Mouse (Mus musculus): Measurements from ENCODE around the gene Ctsk. TPM values are rescaled to one million over a fixed set of nuclear protein-coding genes. Genes with fewer than 3 reads are reported as not detected.

Ctsk gene
- polyA plus RNA-seq, 1 experiment from 2014 or later: 5.5 TPM

Other genes with a start within 250 kb of the Ctsk start
- 0.99 and 2.0 TPM in 2 replicates for gene Bnipl, start 248.1 kb upstream of the Ctsk start, polyA plus RNA-seq (2016; fragmentation: Nextera tagmentation; extraction: Ambion mirVana)
- gene Mindy1, start 217.9 kb upstream of the Ctsk start, polyA plus RNA-seq (2016; fragmentation: Nextera tagmentation; extraction: Ambion mirVana): 36.3 and 37.1 TPM in 2 replicates
- gene Prune1, start 217.2 kb upstream of the Ctsk start, polyA plus RNA-seq (2016; fragmentation: Nextera tagmentation; extraction: Ambion mirVana): 27.3 and 29.1 TPM in 2 replicates
- gene Anxa9, start 192.1 kb upstream of the Ctsk start, polyA plus RNA-seq (2016; fragmentation: Nextera tagmentation; extraction: Ambion mirVana): 1.3 and 1.4 TPM in 2 replicates
- 125 TPM in 2 replicates for gene Cers2, start 184.5 kb upstream of the Ctsk start, polyA plus RNA-seq (2016; fragmentation: Nextera tagmentation; extraction: Ambion mirVana)
- 60.9 and 61.1 TPM in 2 replicates for gene Setdb1, start 142.1 kb upstream of the Ctsk start, polyA plus RNA-seq (2016; fragmentation: Nextera tagmentation; extraction: Ambion mirVana)
- not detected in 2 replicates for gene 4930558C23Rik, start 96.4 kb upstream of the Ctsk start, polyA plus RNA-seq (2016; fragmentation: Nextera tagmentation; extraction: Ambion mirVana)
- gene Arnt, start 64.9 kb upstream of the Ctsk start, polyA plus RNA-seq (2016; fragmentation: Nextera tagmentation; extraction: Ambion mirVana): 33.9 and 37.5 TPM in 2 replicates
- 3.4 and 4.3 TPM in 2 replicates for gene Ctss, start 27.5 kb downstream of the Ctsk start, polyA plus RNA-seq (2016; fragmentation: Nextera tagmentation; extraction: Ambion mirVana)
- not detected in 2 replicates for gene Hormad1, start 60.4 kb downstream of the Ctsk start, polyA plus RNA-seq (2016; fragmentation: Nextera tagmentation; extraction: Ambion mirVana)
- gene Golph3l, start 89.7 kb downstream of the Ctsk start, polyA plus RNA-seq (2016; fragmentation: Nextera tagmentation; extraction: Ambion mirVana): 29.7 and 30.3 TPM in 2 replicates
- 79.1 and 79.7 TPM in 2 replicates for gene Ensa, start 125.7 kb downstream of the Ctsk start, polyA plus RNA-seq (2016; fragmentation: Nextera tagmentation; extraction: Ambion mirVana)
- 49.5 and 50.0 TPM in 2 replicates for gene Mcl1, start 159.5 kb downstream of the Ctsk start, polyA plus RNA-seq (2016; fragmentation: Nextera tagmentation; extraction: Ambion mirVana)
- gene Adamtsl4, start 188.7 kb downstream of the Ctsk start, polyA plus RNA-seq (2016; fragmentation: Nextera tagmentation; extraction: Ambion mirVana): 1.00 and 1.6 TPM in 2 replicates
- 9.7 and 10.9 TPM in 2 replicates for gene Ecm1, start 240.3 kb downstream of the Ctsk start, polyA plus RNA-seq (2016; fragmentation: Nextera tagmentation; extraction: Ambion mirVana)